Mouse (Mus musculus) testis, adult 2 months (tissue): ENCODE measurements around the gene Rep15. TPM values are rescaled to one million over a fixed set of nuclear protein-coding genes. Genes with fewer than 3 reads are reported as not detected.

Source experiments
- H3K27ac ChIP-seq: fragments of 200-500 bp; 2 replicates; pipeline ENCODE4 v1.5.1; 2012; ENCODE audit warnings: low read depth, low read length; ENCODE audit not compliant: control insufficient read depth, insufficient read depth
- H3K27me3 ChIP-seq: fragments of 200-500 bp; 2 replicates; pipeline ENCODE4 v1.6.1; 2012; ENCODE audit warnings: mild to moderate bottlenecking, low read length, moderate library complexity; ENCODE audit not compliant: control insufficient read depth, insufficient read depth
- H3K36me3 ChIP-seq: fragments of 200-500 bp; 2 replicates; pipeline ENCODE4 v1.6.1; 2012; ENCODE audit warnings: mild to moderate bottlenecking, low read length; ENCODE audit not compliant: control insufficient read depth, insufficient read depth
- H3K4me1 ChIP-seq: fragments of 200-500 bp; 2 replicates; pipeline ENCODE4 v1.6.1; 2012; ENCODE audit warnings: low read length; ENCODE audit not compliant: control insufficient read depth, insufficient read depth
- H3K4me3 ChIP-seq: fragments of 200-500 bp; 2 replicates; pipeline ENCODE4 v1.5.1; 2012; ENCODE audit warnings: low read depth, mild to moderate bottlenecking, low read length, moderate library complexity, mixed read lengths; ENCODE audit not compliant: control insufficient read depth
- CTCF ChIP-seq: fragments of 200-500 bp; IDR thresholded peaks from 2 replicates; pipeline ENCODE4 v1.5.1; 2012; ENCODE audit warnings: low read depth, mild to moderate bottlenecking, inconsistent platforms, low read length, moderate library complexity; ENCODE audit not compliant: control insufficient read depth, insufficient read depth, insufficient replicate concordance
- POLR2A ChIP-seq: fragments of 200-500 bp; IDR thresholded peaks from 2 replicates; pipeline ENCODE4 v1.6.1; 2012; ENCODE audit warnings: low read depth, mild to moderate bottlenecking, inconsistent platforms, low read length, moderate library complexity; ENCODE audit not compliant: control insufficient read depth
- polyA plus RNA-seq: library from polyadenylated mRNA; depleted of rRNA; stranded (reverse); fragments of >200 nt; gene quantifications from 2 replicates; pipeline ENCODE4 v1.2.3, GENCODE M21; 2012; rRNA removed

Rep15 gene
- 0.10 TPM in 2 replicates for polyA plus RNA-seq

DNA sequence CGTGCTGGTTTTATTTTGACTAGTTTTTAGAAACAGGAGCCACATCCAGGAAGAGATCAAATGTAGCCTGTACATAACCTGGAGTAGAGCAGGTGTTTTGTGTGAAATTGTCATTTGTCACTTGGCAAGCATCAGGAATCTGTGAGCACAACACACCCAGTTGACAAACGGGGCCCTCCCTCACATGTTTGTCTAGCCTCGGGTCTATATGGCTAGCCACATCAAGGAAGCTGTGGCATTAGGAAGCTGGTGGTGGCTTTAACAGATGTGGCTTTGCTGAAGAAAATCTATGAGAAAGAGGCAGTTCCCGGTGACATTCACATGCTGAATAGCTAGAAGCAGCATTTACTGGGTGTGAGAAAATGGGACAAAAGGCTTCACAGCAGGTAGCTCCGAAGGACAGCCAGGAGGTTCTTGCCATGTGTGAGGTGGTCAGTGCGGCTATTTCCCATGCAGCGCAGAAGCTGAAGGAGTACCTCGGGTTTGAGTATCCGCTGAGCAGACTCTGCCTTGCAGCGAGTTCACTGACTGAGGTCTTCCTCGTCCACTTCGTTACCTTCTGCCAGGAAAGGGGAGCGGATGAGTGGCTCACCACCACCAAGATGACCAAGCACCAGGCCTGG, at the start of gene Rep15:
Gene Rep15, plus strand, starts transcription at position 282 of the 623 bp plus-strand sequence.
- Histone ChIP-seq H3K27me3 (no peaks in the 10 kb centered on the region), H3K4me1 (no peaks in the 10 kb centered on the region), H3K27ac (no peak within 1 kb of the TSS), H3K4me3 (no peak within 1 kb of the TSS), H3K36me3 (no peaks in the 10 kb centered on the region)
- TF ChIP-seq CTCF = no peak
- TF ChIP-seq POLR2A = no peak

DNA sequence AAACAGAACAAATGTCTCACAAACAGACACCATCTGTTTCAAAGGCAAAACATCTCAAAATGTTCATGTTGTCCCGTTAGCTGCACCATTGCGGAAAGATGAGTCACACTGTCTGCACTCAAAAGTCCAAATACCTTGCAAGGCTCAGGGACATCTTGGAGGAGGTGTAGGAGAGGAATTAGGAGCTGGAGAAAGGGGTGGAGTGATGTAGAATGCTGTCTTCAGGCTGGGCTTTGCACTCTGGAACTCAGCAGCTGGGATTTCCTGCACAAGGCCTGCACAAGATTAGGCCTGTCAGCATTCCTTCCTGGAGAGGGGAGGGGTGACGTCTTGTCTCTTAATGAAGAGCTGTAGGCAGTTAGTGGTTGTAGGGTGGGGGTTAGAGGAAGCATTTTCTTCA, 47.8 kb upstream of the Rep15 start:
- Histone ChIP-seq H3K4me1 (no peaks in the 10 kb centered on the region), H3K4me3 (no peak overlapping the region), H3K27me3 (no peaks in the 10 kb centered on the region), H3K36me3 (no peaks in the 10 kb centered on the region), H3K27ac (no peak overlapping the region)
- TF ChIP-seq POLR2A (no peak), CTCF (no peak)

DNA sequence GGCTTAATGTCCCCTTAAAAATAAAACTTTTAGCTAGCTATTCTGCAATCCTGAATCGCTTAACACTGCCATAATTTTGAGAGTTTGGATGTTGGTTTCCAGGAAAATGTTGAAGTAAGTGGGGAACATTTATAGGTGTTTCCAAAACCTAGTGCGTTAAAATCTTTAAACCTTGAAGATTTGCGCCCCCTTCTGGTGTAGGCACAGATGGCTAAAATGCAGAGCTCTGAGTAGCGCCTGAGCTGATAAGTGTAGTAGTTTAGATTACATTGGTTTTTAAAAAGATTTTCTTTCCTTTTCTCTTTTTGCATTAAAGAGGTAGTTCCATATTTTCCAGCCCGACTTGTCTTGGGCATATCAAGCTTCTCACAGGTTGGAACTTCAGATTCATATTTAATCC, 38.1 kb upstream of the Rep15 start:
- no peak for TF ChIP-seq CTCF
- Histone ChIP-seq H3K27me3 (no peaks in the 10 kb centered on the region), H3K4me3 (no peak overlapping the region), H3K36me3 (no peaks in the 10 kb centered on the region), H3K4me1 (no peaks in the 10 kb centered on the region), H3K27ac (no peak overlapping the region)

DNA sequence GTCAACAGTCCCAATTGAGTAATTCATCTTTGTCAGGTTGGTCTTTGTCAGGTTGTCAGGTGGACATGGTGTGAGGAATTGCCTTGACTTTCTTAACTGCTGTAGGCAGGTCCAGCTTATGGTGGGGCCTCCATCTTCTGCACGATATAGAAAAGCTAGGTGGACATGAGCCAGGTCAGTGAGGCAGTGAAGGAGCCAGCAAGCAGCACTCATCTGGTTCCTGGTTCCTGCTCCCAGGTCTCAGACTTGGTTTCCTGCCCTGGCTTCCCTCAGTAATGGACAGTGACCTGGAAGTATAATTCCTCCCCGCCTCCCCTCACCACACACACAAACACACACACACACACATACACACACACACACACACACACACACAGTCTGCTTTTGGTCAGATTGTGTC, 37.0 kb upstream of the Rep15 start:
- no peak overlapping the region for H3K4me3 ChIP-seq
- TF ChIP-seq CTCF = no peak
- H3K4me1 ChIP-seq = no peaks in the 10 kb centered on the region
- no peaks in the 10 kb centered on the region for H3K36me3 ChIP-seq
- H3K27ac ChIP-seq = no peak overlapping the region
- no peaks in the 10 kb centered on the region for H3K27me3 ChIP-seq

DNA sequence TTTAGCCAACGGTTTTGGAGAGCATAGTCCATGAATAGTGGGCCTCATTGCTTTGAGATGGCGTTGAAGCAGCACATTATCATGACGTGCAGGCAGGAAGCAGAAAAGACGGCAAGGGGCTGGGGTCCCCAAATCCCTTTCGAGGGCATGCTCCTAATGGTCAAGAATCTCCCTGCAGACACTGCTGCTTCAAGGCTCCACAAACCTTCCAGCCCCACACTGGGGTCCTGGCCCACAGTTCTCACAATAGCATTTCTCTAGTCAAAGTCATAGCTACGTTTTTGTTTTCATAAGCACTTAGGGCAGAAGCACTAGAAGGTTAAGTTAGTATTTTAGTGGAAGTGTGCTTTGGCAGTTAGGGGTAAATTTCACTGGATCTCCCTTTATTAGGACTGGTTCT, 36.5 kb upstream of the Rep15 start:
- no peak for TF ChIP-seq POLR2A
- TF ChIP-seq CTCF = no peak
- Histone ChIP-seq H3K4me1 (no peaks in the 10 kb centered on the region), H3K36me3 (no peaks in the 10 kb centered on the region), H3K27ac (no peak overlapping the region), H3K27me3 (no peaks in the 10 kb centered on the region), H3K4me3 (no peak overlapping the region)

DNA sequence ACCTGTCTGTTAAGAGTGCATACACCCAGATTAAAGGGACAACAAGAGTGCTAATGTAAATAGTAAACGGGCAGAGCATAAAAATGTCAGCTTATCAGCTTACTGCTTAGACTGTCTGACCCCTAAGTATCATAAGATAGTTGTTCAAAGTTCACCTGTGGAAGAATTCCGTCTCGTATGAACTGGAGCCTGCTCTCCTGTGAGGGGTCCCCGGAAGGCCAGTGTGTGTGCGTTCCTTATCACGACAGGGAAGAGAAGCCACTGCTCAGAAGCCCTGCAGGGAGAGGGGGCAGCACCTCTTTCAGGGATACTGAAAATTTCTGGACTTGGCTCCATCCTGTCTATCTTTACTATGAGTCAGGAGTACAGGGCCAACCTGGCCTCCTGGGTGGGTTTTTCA, 35.4 kb upstream of the Rep15 start:
- TF ChIP-seq POLR2A (no peak), CTCF (no peak)

DNA sequence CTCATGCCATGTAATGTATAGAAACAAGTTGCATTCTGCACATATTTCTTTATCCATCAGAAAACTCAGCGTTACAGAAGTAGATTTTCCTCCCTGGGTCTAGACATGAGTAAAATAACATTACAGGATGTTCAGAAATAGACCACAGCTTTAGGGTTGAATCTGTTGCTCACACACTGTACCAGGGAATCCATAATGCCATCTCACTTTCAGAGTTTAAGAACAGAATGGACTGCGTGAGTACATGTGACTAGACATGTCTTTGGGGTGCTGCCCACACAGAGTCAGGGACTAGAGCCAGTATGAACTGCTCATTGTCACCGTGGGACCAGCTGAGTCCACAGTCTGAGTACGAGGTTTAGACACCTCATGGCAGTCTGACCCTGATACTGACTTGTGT, 33.7 kb upstream of the Rep15 start:
- H3K4me1 ChIP-seq = peaks cover 2% of the 10 kb centered on the region; the same call in 1 of the 2 replicates
- TF ChIP-seq CTCF (no peak), POLR2A (no peak)
- no peaks in the 10 kb centered on the region for H3K36me3 ChIP-seq
- H3K27ac ChIP-seq = no peak overlapping the region
- no peak overlapping the region for H3K4me3 ChIP-seq
- no peaks in the 10 kb centered on the region for H3K27me3 ChIP-seq

More for the DNA sequence above, 35.4 kb upstream of the Rep15 start:
- Histone ChIP-seq H3K27me3 (no peaks in the 10 kb centered on the region), H3K4me3 (no peak overlapping the region), H3K27ac (no peak overlapping the region), H3K4me1 (no peaks in the 10 kb centered on the region), H3K36me3 (no peaks in the 10 kb centered on the region)

DNA sequence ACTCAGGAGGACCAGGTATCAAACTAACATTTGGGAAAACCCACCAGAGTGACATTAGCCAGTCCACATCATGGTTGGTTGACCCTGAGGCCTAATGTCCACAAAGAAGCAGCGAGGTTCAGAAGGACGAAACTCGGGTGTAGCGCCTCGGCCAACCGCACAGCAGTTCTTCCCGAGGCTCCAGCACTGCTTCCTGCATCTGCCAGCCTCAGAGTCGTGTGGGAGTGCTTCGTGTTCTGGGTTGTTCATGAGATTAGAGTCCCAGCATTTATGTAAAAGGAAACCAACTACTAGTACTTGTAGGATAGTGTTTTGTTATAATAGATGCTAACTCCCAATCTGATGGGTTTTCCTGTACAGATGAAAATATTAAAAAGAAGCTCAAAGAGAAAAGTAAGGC, 33.1 kb upstream of the Rep15 start:
- Histone ChIP-seq H3K4me1 (peaks cover 2% of the 10 kb centered on the region; the same call in 1 of the 2 replicates), H3K36me3 (no peaks in the 10 kb centered on the region), H3K4me3 (no peak overlapping the region), H3K27me3 (no peaks in the 10 kb centered on the region), H3K27ac (no peak overlapping the region)
- no peak for TF ChIP-seq POLR2A
- no peak for TF ChIP-seq CTCF
